Comparison of ENCODE assay signal across 17 mouse cellular contexts in the genomic region with DNA sequence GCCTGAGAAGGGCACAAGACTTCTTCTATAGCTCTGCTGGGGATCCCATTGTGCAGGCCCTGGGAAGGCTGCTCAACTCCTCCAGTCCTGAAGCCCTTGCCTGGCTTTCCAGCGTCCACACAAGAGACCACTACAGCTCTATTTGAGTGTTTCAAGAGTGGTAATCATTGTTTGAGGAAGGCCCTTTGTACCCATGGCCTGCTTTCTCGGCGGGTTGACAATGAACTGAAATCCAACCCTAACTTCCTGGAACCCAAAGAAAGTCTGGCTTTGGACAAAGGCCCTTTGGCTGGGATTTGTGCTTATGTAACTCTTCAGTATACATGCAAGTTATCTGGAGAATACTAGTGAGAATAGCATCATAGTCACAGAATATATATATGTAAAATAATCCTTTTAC. TPM values are rescaled to one million over a fixed set of nuclear protein-coding genes. Genes with fewer than 3 reads are reported as not detected.
A peak's percentile ranks its signal among the peaks of the same experiment; 100 is the strongest.
DNase-seq lines count a peak whose midpoint lies in the region; ATAC-seq lines count a peak whose summit lies in the region.
"Had no signal": no experiment of that assay in that cellular context is flagged by ENCODE, and none has a peak within 500 bp of the region (broad histone marks: within the 10 kb centered on the region; RNA-seq: fewer than 3 reads in every experiment).

No protein-coding gene starts in this region.

- H3K27me3 ChIP-seq in liver, embryonic 12.5 days (replicated peaks), result no peaks in the 10 kb centered on the region
- no peaks in the 10 kb centered on the region for H3K27me3 ChIP-seq in liver, embryonic 11.5 days (replicated peaks; ENCODE audit: control insufficient read depth, insufficient read depth, low read length)
- H3K27me3 ChIP-seq in lung, embryonic 15.5 days, result no peaks in the 10 kb centered on the region
- no peaks in the 10 kb centered on the region for H3K27me3 ChIP-seq in stomach, embryonic 16.5 days (ENCODE audit: control insufficient read depth, insufficient read depth, low read length)
- no peaks in the 10 kb centered on the region for H3K27me3 ChIP-seq in limb, embryonic 10.5 days (ENCODE audit: low read depth, poor library complexity, severe bottlenecking)
- H3K27me3 ChIP-seq: CH12.LX; embryonic facial prominence, embryonic 13.5 days; forebrain, embryonic 12.5 days; neural tube, embryonic 13.5 days had no signal

- 82% methylated on average over 3 of the region's 3 CpGs for WGBS in liver, embryonic 12.5 days (ENCODE audit: insufficient replicate concordance)
- 70% methylated on average over 3 of the region's 3 CpGs for WGBS in liver, embryonic 11.5 days
- 42% methylated on average over 3 of the region's 3 CpGs for WGBS in lung, embryonic 15.5 days
- 40% methylated on average over 3 of the region's 3 CpGs for WGBS in stomach, embryonic 16.5 days
- 77% methylated on average over 3 of the region's 3 CpGs for WGBS in limb, embryonic 10.5 days

- H3K9ac ChIP-seq in liver, embryonic 12.5 days, result no peak overlapping the region
- no peak overlapping the region for H3K9ac ChIP-seq in liver, embryonic 11.5 days (ENCODE audit: low read depth, low read length)
- H3K9ac ChIP-seq in lung, embryonic 15.5 days, result no peak overlapping the region
- no peak overlapping the region for H3K9ac ChIP-seq in stomach, embryonic 16.5 days (ENCODE audit: low read length)
- H3K9ac ChIP-seq: embryonic facial prominence, embryonic 13.5 days; forebrain, embryonic 12.5 days; neural tube, embryonic 13.5 days had no signal

- H3K36me3 ChIP-seq in liver, embryonic 12.5 days, result peaks cover 2% of the 10 kb centered on the region; the same call in 1 of the 2 replicates
- H3K36me3 ChIP-seq in liver, embryonic 11.5 days (ENCODE audit: control insufficient read depth, insufficient read depth, low read length), result peaks cover under 1% of the 10 kb centered on the region
- H3K36me3 ChIP-seq in lung, embryonic 15.5 days, result no peaks in the 10 kb centered on the region
- no peaks in the 10 kb centered on the region for H3K36me3 ChIP-seq in stomach, embryonic 16.5 days (ENCODE audit: control insufficient read depth, insufficient read depth, low read length)
- H3K36me3 ChIP-seq in limb, embryonic 10.5 days, result no peaks in the 10 kb centered on the region
- H3K36me3 ChIP-seq: embryonic facial prominence, embryonic 13.5 days; forebrain, embryonic 12.5 days; heart, embryonic 10.5 days; neural tube, embryonic 13.5 days had no signal

- no peak for DNase-seq in liver, embryonic 11.5 days (ENCODE audit: low spot score)
- DNase-seq in kidney, adult 9 months, result peak; percentile 89
- DNase-seq in cerebellum, adult 18-20 months, result no peak
- DNase-seq in cerebellum, adult 9-10 months, result no peak
- no peak for DNase-seq in limb, embryonic 10.5 days (ENCODE audit: low spot score)
- DNase-seq: cerebellum, adult 8-10 months; gastrocnemius, adult 2 months had no signal

- H3K9me3 ChIP-seq in liver, embryonic 12.5 days (replicated peaks), result no peaks in the 10 kb centered on the region
- no peaks in the 10 kb centered on the region for H3K9me3 ChIP-seq in liver, embryonic 11.5 days (ENCODE audit: control insufficient read depth, low read length)
- H3K9me3 ChIP-seq in lung, embryonic 15.5 days, result no peaks in the 10 kb centered on the region
- H3K9me3 ChIP-seq in stomach, embryonic 16.5 days (replicated peaks; ENCODE audit: control insufficient read depth, low read length), result no peaks in the 10 kb centered on the region
- H3K9me3 ChIP-seq in limb, embryonic 10.5 days (replicated peaks), result no peaks in the 10 kb centered on the region
- H3K9me3 ChIP-seq: embryonic facial prominence, embryonic 13.5 days; forebrain, embryonic 12.5 days; heart, embryonic 10.5 days; neural tube, embryonic 13.5 days had no signal

- ATAC-seq in liver, embryonic 12.5 days, result no peak
- no peak for ATAC-seq in liver, embryonic 11.5 days (replicated peaks; ENCODE audit: low FRiP score)
- no peak for ATAC-seq in lung, embryonic 15.5 days (ENCODE audit: borderline replicate concordance, extremely low read depth, low FRiP score, low TSS enrichment)
- no peak for ATAC-seq in stomach, embryonic 16.5 days (ENCODE audit: insufficient read depth, low FRiP score)

- no peak overlapping the region for H3K4me3 ChIP-seq in liver, embryonic 12.5 days
- H3K4me3 ChIP-seq in liver, embryonic 11.5 days (ENCODE audit: low read depth, low read length), result no peak overlapping the region
- H3K4me3 ChIP-seq in lung, embryonic 15.5 days, result no peak overlapping the region
- no peak overlapping the region for H3K4me3 ChIP-seq in stomach, embryonic 16.5 days (replicated peaks; ENCODE audit: low read length)
- H3K4me3 ChIP-seq in limb, embryonic 10.5 days, result no peak overlapping the region
- H3K4me3 ChIP-seq: embryonic facial prominence, embryonic 13.5 days; forebrain, embryonic 12.5 days; gastrocnemius, adult 2 months; heart, embryonic 10.5 days; neural tube, embryonic 13.5 days had no signal

- no peak overlapping the region for H3K4me2 ChIP-seq in liver, embryonic 12.5 days
- no peak overlapping the region for H3K4me2 ChIP-seq in liver, embryonic 11.5 days
- H3K4me2 ChIP-seq in lung, embryonic 15.5 days, result no peak overlapping the region
- H3K4me2 ChIP-seq in stomach, embryonic 16.5 days (ENCODE audit: low read depth, low read length), result no peak overlapping the region
- H3K4me2 ChIP-seq: embryonic facial prominence, embryonic 13.5 days; forebrain, embryonic 12.5 days; neural tube, embryonic 13.5 days had no signal

- H3K27ac ChIP-seq in liver, embryonic 12.5 days, result peak overlapping the region; percentile 54
- H3K27ac ChIP-seq in liver, embryonic 11.5 days (ENCODE audit: low read depth, low read length), result no peak overlapping the region
- peak overlapping the region; percentile 72 for H3K27ac ChIP-seq in lung, embryonic 15.5 days
- peak overlapping the region; percentile 52; the same call in 1 of the 2 replicates for H3K27ac ChIP-seq in stomach, embryonic 16.5 days (ENCODE audit: low read length)
- no peak overlapping the region for H3K27ac ChIP-seq in limb, embryonic 10.5 days
- H3K27ac ChIP-seq: embryonic facial prominence, embryonic 13.5 days; forebrain, embryonic 12.5 days; gastrocnemius, adult 2 months; heart, embryonic 10.5 days; kidney, postnatal 0 days; macrophage; neural tube, embryonic 13.5 days had no signal

- H3K4me1 ChIP-seq in liver, embryonic 12.5 days, result peaks cover 74% of the 10 kb centered on the region
- H3K4me1 ChIP-seq in liver, embryonic 11.5 days (replicated peaks; ENCODE audit: control insufficient read depth, insufficient read depth, low read length), result peaks cover 36% of the 10 kb centered on the region
- peaks cover 22% of the 10 kb centered on the region for H3K4me1 ChIP-seq in lung, embryonic 15.5 days
- peaks cover 5% of the 10 kb centered on the region for H3K4me1 ChIP-seq in stomach, embryonic 16.5 days (ENCODE audit: control insufficient read depth, insufficient read depth, low read length)
- peaks cover 12% of the 10 kb centered on the region for H3K4me1 ChIP-seq in limb, embryonic 10.5 days

RNA-seq across cellular contexts. Expression of a gene that starts 3.2 kb away (rescaled TPM):
- 1,290 and 1,294 TPM in 2 replicates for polyA plus RNA-seq in liver, embryonic 12.5 days (2016; fragmentation: Nextera tagmentation; extraction: Ambion mirVana)
- 1,899 and 2,008 TPM in 2 replicates for polyA plus RNA-seq in liver, embryonic 11.5 days (2014; fragmentation: Nextera tagmentation; extraction: Ambion mirVana)
- polyA plus RNA-seq in lung, embryonic 15.5 days (2015; fragmentation: Nextera tagmentation; extraction: Ambion mirVana), result 1,192 and 1,274 TPM in 2 replicates
- polyA plus RNA-seq in stomach, embryonic 16.5 days (2015; fragmentation: Nextera tagmentation; extraction: Ambion mirVana), result 989 and 1,059 TPM in 2 replicates
- polyA plus RNA-seq in limb, embryonic 10.5 days (2016; fragmentation: Nextera tagmentation; extraction: Ambion mirVana), result 1,367 and 1,406 TPM in 2 replicates

Comparison
In these comparisons a context has a peak if more than half of its experiments do, and no peak if none do; other contexts are left out.
1. H3K27ac ChIP-seq: peak in liver, embryonic 12.5 days (single experiment), lung, embryonic 15.5 days (single experiment) and stomach, embryonic 16.5 days (single experiment); none in liver, embryonic 11.5 days (single experiment) and limb, embryonic 10.5 days (single experiment).